Mouse (Mus musculus) limb, embryonic 14.5 days (tissue): ENCODE measurements around the gene Gm5475. TPM values are rescaled to one million over a fixed set of nuclear protein-coding genes. Genes with fewer than 3 reads are reported as not detected.

ENCODE experiments used
- ATAC-seq: fragments of 200-750 bp; cut with Nextera tagmentation; 2 replicates; pipeline ENCODE4 v1.8.0; 2017; ENCODE audit warnings: low read depth, moderate number of reproducible peaks, moderate TSS enrichment; ENCODE audit not compliant: low FRiP score
- DNase-seq: peaks from one replicate; pipeline ENCODE4 v3.0.0-alpha.2; 2015; ENCODE audit warnings: low spot score
- H3K27ac ChIP-seq: fragments of 300-500 bp; sonication (generic); replicated peaks from 2 replicates; pipeline ENCODE4 v1.5.1; 2014; ENCODE audit warnings: low read depth, mild to moderate bottlenecking, low read length, moderate library complexity, mixed read lengths
- H3K27me3 ChIP-seq: fragments of 300-500 bp; sonication (generic); 2 replicates; pipeline ENCODE4 v1.6.1; 2014; ENCODE audit warnings: low read length, mixed read lengths; ENCODE audit not compliant: control insufficient read depth, insufficient read depth
- H3K36me3 ChIP-seq: fragments of 300-500 bp; sonication (generic); 2 replicates; pipeline ENCODE4 v1.6.1; 2014; ENCODE audit warnings: mild to moderate bottlenecking, low read length, moderate library complexity, mixed read lengths; ENCODE audit not compliant: control insufficient read depth, insufficient read depth
- H3K4me1 ChIP-seq: fragments of 300-500 bp; sonication (generic); 2 replicates; pipeline ENCODE4 v1.6.1; 2014; ENCODE audit warnings: antibody characterized with exemption, low read length, mixed read lengths; ENCODE audit not compliant: control insufficient read depth, insufficient read depth
- H3K4me2 ChIP-seq: fragments of 300-500 bp; sonication (generic); replicated peaks from 2 replicates; pipeline ENCODE4 v1.6.1; 2014; ENCODE audit warnings: low read depth, mild to moderate bottlenecking, low read length, moderate library complexity; ENCODE audit not compliant: severe bottlenecking
- H3K4me3 ChIP-seq: fragments of 300-500 bp; sonication (generic); replicated peaks from 2 replicates; pipeline ENCODE4 v1.5.1; 2014; ENCODE audit warnings: low read length
- H3K9ac ChIP-seq: fragments of 300-500 bp; sonication (generic); 2 replicates; pipeline ENCODE4 v1.6.1; 2014; ENCODE audit warnings: mild to moderate bottlenecking, low read depth, low read length, moderate library complexity; ENCODE audit not compliant: severe bottlenecking
- H3K9me3 ChIP-seq: fragments of 300-500 bp; sonication (generic); 2 replicates; pipeline ENCODE4 v1.6.1; 2016; ENCODE audit warnings: low read length; ENCODE audit not compliant: control insufficient read depth
- POLR2A ChIP-seq: fragments of 200-500 bp; IDR thresholded peaks from 2 replicates; pipeline ENCODE4 v1.8.0; 2012; ENCODE audit warnings: inconsistent platforms, mild to moderate bottlenecking, moderate library complexity, borderline replicate concordance; ENCODE audit not compliant: insufficient read depth, insufficient read length; ENCODE audit errors: extremely low read depth
- WGBS: fragments of 180-500 bp; shearing (Covaris S2); extraction: QIAGEN DNeasy Blood & Tissue Kit; methylation state at CpG from one replicate; pipeline ENCODE4 v1.1.7; 2014; 5-methylcytosine and 5-hydroxymethylcytosine counted together
- polyA plus RNA-seq, 2 experiments: library from polyadenylated mRNA; depleted of rRNA in 1 of 2; stranded (reverse) in 1 of 2; unstranded in 1 of 2; fragments of >200 nt; fragmentation: Nextera tagmentation in 1 of 2; extraction: Ambion mirVana in 1 of 2; gene quantifications; 2 replicates each; pipeline versions ENCODE4 v1.2.1 to v1.2.3; 2012 to 2014

Gm5475 gene
- polyA plus RNA-seq, 2 experiments, result 0.04 to 0.12 TPM

- Histone ChIP-seq H3K36me3 (no peaks in the 10 kb centered on the region), H3K9me3 (no peaks in the 10 kb centered on the region), H3K27me3 (no peaks in the 10 kb centered on the region), H3K4me3 (no peak overlapping the region), H3K27ac (no peak overlapping the region), H3K4me1 (no peaks in the 10 kb centered on the region), H3K4me2 (no peak overlapping the region), H3K9ac (no peak overlapping the region)
- 82% methylated on average over 5 of the region's 5 CpGs for WGBS
- ATAC-seq (no peak), DNase-seq (no peak)
- TF ChIP-seq POLR2A, result no peak
Observed at GRCm38 (mm10) chr15:100462086-100462485, 40.1 kb downstream of the Gm5475 start.

- Histone ChIP-seq H3K4me1 (peaks cover 8% of the 10 kb centered on the region; the same call in 1 of the 2 replicates), H3K4me2 (no peak overlapping the region), H3K9ac (no peak overlapping the region), H3K4me3 (no peak overlapping the region), H3K27ac (no peak overlapping the region), H3K9me3 (no peaks in the 10 kb centered on the region), H3K27me3 (no peaks in the 10 kb centered on the region), H3K36me3 (no peaks in the 10 kb centered on the region)
- no peak for TF ChIP-seq POLR2A
- WGBS, result 23% methylated on average over 6 of the region's 6 CpGs
- ATAC-seq, result 0 out of 2 replicates have a peak, but pooled peaks have one; percentile 20
- DNase-seq, result peak; percentile 40
Observed at GRCm38 (mm10) chr15:100463712-100464111, 41.8 kb downstream of the Gm5475 start.

GRCm38 (mm10) chr15:100465432-100465831, 43.5 kb downstream of the Gm5475 start:
- no peak for TF ChIP-seq POLR2A

GRCm38 (mm10) chr15:100467738-100468137, 45.8 kb downstream of the Gm5475 start:
- no peak overlapping the region for H3K9ac ChIP-seq
- TF ChIP-seq POLR2A, result no peak
- H3K4me3 ChIP-seq, result no peak overlapping the region; the same call in 1 of the 2 replicates
- peak overlapping the region; percentile 81 for H3K4me2 ChIP-seq
- peaks cover 4% of the 10 kb centered on the region; the same call in 1 of the 2 replicates for H3K36me3 ChIP-seq
- DNase-seq (no peak), ATAC-seq (no peak)
- H3K27me3 ChIP-seq, result no peaks in the 10 kb centered on the region
- H3K27ac ChIP-seq, result no peak overlapping the region
- 44% methylated on average over 7 of the region's 8 CpGs for WGBS
- no peaks in the 10 kb centered on the region for H3K9me3 ChIP-seq
- peaks cover 17% of the 10 kb centered on the region for H3K4me1 ChIP-seq

More at GRCm38 (mm10) chr15:100465432-100465831, 43.5 kb downstream of the Gm5475 start:
- Histone ChIP-seq H3K9ac (no peak overlapping the region), H3K9me3 (no peaks in the 10 kb centered on the region), H3K27ac (no peak overlapping the region), H3K4me1 (peaks cover 17% of the 10 kb centered on the region), H3K4me3 (no peak overlapping the region), H3K36me3 (no peaks in the 10 kb centered on the region), H3K27me3 (no peaks in the 10 kb centered on the region), H3K4me2 (no peak overlapping the region)
- ATAC-seq (no peak), DNase-seq (no peak)
- WGBS, result 76% methylated on average over 2 of the region's 2 CpGs

- DNase-seq (peak; percentile 84), ATAC-seq (peak; percentile 94)
- peak within 1 kb of the TSS; percentile 82 for H3K4me3 ChIP-seq
- peaks cover 17% of the 10 kb centered on the region for H3K4me1 ChIP-seq
- no peak within 1 kb of the TSS; the same call in 1 of the 2 replicates for H3K27ac ChIP-seq
- no peaks in the 10 kb centered on the region for H3K27me3 ChIP-seq
- no peaks in the 10 kb centered on the region for H3K9me3 ChIP-seq
- 2% methylated on average over 72 of the region's 84 CpGs for WGBS
- peaks cover 7% of the 10 kb centered on the region; the same call in 1 of the 2 replicates for H3K36me3 ChIP-seq
- H3K4me2 ChIP-seq, result peak within 1 kb of the TSS; percentile 81
- H3K9ac ChIP-seq, result peak within 1 kb of the TSS; percentile 66
- 0 out of 2 replicates have a peak, but pooled peaks have one; percentile 50 for TF ChIP-seq POLR2A
Observed at GRCm38 (mm10) chr15:100468295-100469188, 46.6 kb downstream of the Gm5475 start, which contains the start of gene Letmd1. TSS of gene Letmd1 (plus strand) at chr15:100469023.
